Mouse (Mus musculus) kidney, adult 18-20 months (tissue): Measurements from ENCODE around the gene Speer1.
"Not testable (repeated sequence)": the region's sequence is repeated elsewhere in the genome, so short reads cannot be mapped to it uniquely, and the experiment has no call there.

Experiments used
- DNase-seq: peaks from one replicate; pipeline ENCODE4 v3.0.0; 2021

Gene Speer1

GRCm38 (mm10) chr5:11341216-11341615 lies at the start of gene Speer1:
Gene Speer1 (plus strand): TSS chr5:11341516.
- DNase-seq = not testable (repeated sequence)
